Mouse (Mus musculus) limb, embryonic 14.5 days (tissue): ENCODE results near the gene Atf2. TPM values are rescaled to one million over a fixed set of nuclear protein-coding genes. Genes with fewer than 3 reads are reported as not detected.

Source experiments
- ATAC-seq: fragments of 200-750 bp; cut with Nextera tagmentation; 2 replicates; pipeline ENCODE4 v1.8.0; 2017; ENCODE audit warnings: low read depth, moderate number of reproducible peaks, moderate TSS enrichment; ENCODE audit not compliant: low FRiP score
- DNase-seq: peaks from one replicate; pipeline ENCODE4 v3.0.0-alpha.2; 2015; ENCODE audit warnings: low spot score
- H3K27ac ChIP-seq: fragments of 300-500 bp; sonication (generic); replicated peaks from 2 replicates; pipeline ENCODE4 v1.5.1; 2014; ENCODE audit warnings: low read depth, mild to moderate bottlenecking, low read length, moderate library complexity, mixed read lengths
- H3K27me3 ChIP-seq: fragments of 300-500 bp; sonication (generic); 2 replicates; pipeline ENCODE4 v1.6.1; 2014; ENCODE audit warnings: low read length, mixed read lengths; ENCODE audit not compliant: control insufficient read depth, insufficient read depth
- H3K36me3 ChIP-seq: fragments of 300-500 bp; sonication (generic); 2 replicates; pipeline ENCODE4 v1.6.1; 2014; ENCODE audit warnings: mild to moderate bottlenecking, low read length, moderate library complexity, mixed read lengths; ENCODE audit not compliant: control insufficient read depth, insufficient read depth
- H3K4me1 ChIP-seq: fragments of 300-500 bp; sonication (generic); 2 replicates; pipeline ENCODE4 v1.6.1; 2014; ENCODE audit warnings: antibody characterized with exemption, low read length, mixed read lengths; ENCODE audit not compliant: control insufficient read depth, insufficient read depth
- H3K4me2 ChIP-seq: fragments of 300-500 bp; sonication (generic); replicated peaks from 2 replicates; pipeline ENCODE4 v1.6.1; 2014; ENCODE audit warnings: low read depth, mild to moderate bottlenecking, low read length, moderate library complexity; ENCODE audit not compliant: severe bottlenecking
- H3K4me3 ChIP-seq: fragments of 300-500 bp; sonication (generic); replicated peaks from 2 replicates; pipeline ENCODE4 v1.5.1; 2014; ENCODE audit warnings: low read length
- H3K9ac ChIP-seq: fragments of 300-500 bp; sonication (generic); 2 replicates; pipeline ENCODE4 v1.6.1; 2014; ENCODE audit warnings: mild to moderate bottlenecking, low read depth, low read length, moderate library complexity; ENCODE audit not compliant: severe bottlenecking
- H3K9me3 ChIP-seq: fragments of 300-500 bp; sonication (generic); 2 replicates; pipeline ENCODE4 v1.6.1; 2016; ENCODE audit warnings: low read length; ENCODE audit not compliant: control insufficient read depth
- POLR2A ChIP-seq: fragments of 200-500 bp; IDR thresholded peaks from 2 replicates; pipeline ENCODE4 v1.8.0; 2012; ENCODE audit warnings: inconsistent platforms, mild to moderate bottlenecking, moderate library complexity, borderline replicate concordance; ENCODE audit not compliant: insufficient read depth, insufficient read length; ENCODE audit errors: extremely low read depth
- WGBS: fragments of 180-500 bp; shearing (Covaris S2); extraction: QIAGEN DNeasy Blood & Tissue Kit; methylation state at CpG from one replicate; pipeline ENCODE4 v1.1.7; 2014; 5-methylcytosine and 5-hydroxymethylcytosine counted together
- polyA plus RNA-seq, 2 experiments: library from polyadenylated mRNA; depleted of rRNA in 1 of 2; stranded (reverse) in 1 of 2; unstranded in 1 of 2; fragments of >200 nt; fragmentation: Nextera tagmentation in 1 of 2; extraction: Ambion mirVana in 1 of 2; gene quantifications; 2 replicates each; pipeline versions ENCODE4 v1.2.1 to v1.2.3; 2012 to 2014

The Atf2 gene
- polyA plus RNA-seq, 2 experiments: 30.2 to 55.3 TPM

- H3K36me3 ChIP-seq: peaks cover 11% of the 10 kb centered on the region
- 90% methylated on average over 2 of the region's 2 CpGs for WGBS
- H3K27ac ChIP-seq: no peak overlapping the region
- H3K4me3 ChIP-seq: no peak overlapping the region
- H3K9me3 ChIP-seq: no peaks in the 10 kb centered on the region
- DNase-seq: no peak
- no peak overlapping the region for H3K4me2 ChIP-seq
- H3K27me3 ChIP-seq: no peaks in the 10 kb centered on the region
- ATAC-seq: no peak
- H3K9ac ChIP-seq: no peak overlapping the region
- H3K4me1 ChIP-seq: no peaks in the 10 kb centered on the region
- no peak for TF ChIP-seq POLR2A
Observed at GRCm38 (mm10) chr2:73877891-73878290, 14.5 kb downstream of the Atf2 start.

GRCm38 (mm10) chr2:73867764-73868487 is 24.5 kb downstream of the Atf2 start:
- Histone ChIP-seq H3K4me1 (no peaks in the 10 kb centered on the region), H3K4me2 (no peak overlapping the region), H3K4me3 (no peak overlapping the region), H3K9me3 (no peaks in the 10 kb centered on the region), H3K9ac (no peak overlapping the region), H3K36me3 (peaks cover 34% of the 10 kb centered on the region), H3K27ac (no peak overlapping the region), H3K27me3 (no peaks in the 10 kb centered on the region)
- DNase-seq (no peak), ATAC-seq (no peak)
- no peak for TF ChIP-seq POLR2A
- 78% methylated on average over 16 of the region's 16 CpGs for WGBS

GRCm38 (mm10) chr2:73860046-73860624 is 32.3 kb downstream of the Atf2 start:
- Histone ChIP-seq H3K9me3 (no peaks in the 10 kb centered on the region), H3K27me3 (no peaks in the 10 kb centered on the region), H3K9ac (no peak overlapping the region), H3K36me3 (peaks cover 7% of the 10 kb centered on the region), H3K27ac (no peak overlapping the region), H3K4me2 (no peak overlapping the region), H3K4me1 (no peaks in the 10 kb centered on the region), H3K4me3 (no peak overlapping the region)
- ATAC-seq (no peak), DNase-seq (no peak)
- 77% methylated on average over 4 of the region's 4 CpGs for WGBS
- TF ChIP-seq POLR2A: no peak

GRCm38 (mm10) chr2:73857352-73857751 is 35.1 kb downstream of the Atf2 start:
- TF ChIP-seq POLR2A: no peak

GRCm38 (mm10) chr2:73856246-73856645 is 36.2 kb downstream of the Atf2 start:
- H3K4me3 ChIP-seq: no peak overlapping the region
- DNase-seq (no peak), ATAC-seq (no peak)
- no peak overlapping the region for H3K9ac ChIP-seq
- H3K27me3 ChIP-seq: no peaks in the 10 kb centered on the region
- H3K4me2 ChIP-seq: no peak overlapping the region
- no peak for TF ChIP-seq POLR2A
- H3K9me3 ChIP-seq: no peaks in the 10 kb centered on the region
- H3K36me3 ChIP-seq: peaks cover 3% of the 10 kb centered on the region; the same call in 1 of the 2 replicates
- WGBS: 71% methylated on average over 1 of the region's 1 CpGs
- no peak overlapping the region for H3K27ac ChIP-seq
- no peaks in the 10 kb centered on the region for H3K4me1 ChIP-seq

More at GRCm38 (mm10) chr2:73857352-73857751, 35.1 kb downstream of the Atf2 start:
- no peaks in the 10 kb centered on the region for H3K9me3 ChIP-seq
- H3K4me2 ChIP-seq: no peak overlapping the region
- ATAC-seq (no peak), DNase-seq (no peak)
- H3K4me1 ChIP-seq: no peaks in the 10 kb centered on the region
- no peak overlapping the region for H3K4me3 ChIP-seq
- H3K27ac ChIP-seq: no peak overlapping the region
- H3K27me3 ChIP-seq: no peaks in the 10 kb centered on the region
- H3K36me3 ChIP-seq: peaks cover 3% of the 10 kb centered on the region; the same call in 1 of the 2 replicates
- H3K9ac ChIP-seq: no peak overlapping the region
